Mouse (Mus musculus) common myeloid progenitor, adult 5-6 weeks (primary cell): ENCODE data around the gene Sirpb1c. TPM values are rescaled to one million over a fixed set of nuclear protein-coding genes. Genes with fewer than 3 reads are reported as not detected.
"Not testable (repeated sequence)": the region's sequence is repeated elsewhere in the genome, so short reads cannot be mapped to it uniquely, and the experiment has no call there.

ENCODE experiments used
- ATAC-seq: replicated peaks from 2 replicates; pipeline ENCODE4 v1.8.0; 2016; ENCODE audit warnings: low read depth, mild to moderate bottlenecking, moderate TSS enrichment, inconsistent platforms; ENCODE audit not compliant: poor library complexity, severe bottlenecking
- total RNA-seq: library from RNA; stranded (forward); fragments of 200-1000, 187-1606 nt; gene quantifications from 2 replicates; pipeline ENCODE4 v1.2.3, GENCODE M21; 2017

Sirpb1c gene
- total RNA-seq: not detected in 2 replicates

GRCm38 (mm10) chr3:15848280-15848679, at the start of gene Sirpb1c:
Gene Sirpb1c (minus strand): TSS chr3:15848528.
- ATAC-seq: 0 out of 2 replicates have a peak, but pooled peaks have one; percentile 36

GRCm38 (mm10) chr3:15886380-15886779, 38.1 kb upstream of the Sirpb1c start:
- ATAC-seq: no peak

- ATAC-seq: 0 out of 2 replicates have a peak, but pooled peaks have one; percentile 25
Measured at GRCm38 (mm10) chr3:15855773-15856172, 7.4 kb upstream of the Sirpb1c start.

- no peak for ATAC-seq
Measured at GRCm38 (mm10) chr3:15849922-15850321, 1.6 kb upstream of the Sirpb1c start.

GRCm38 (mm10) chr3:15847332-15848047, 838 bp downstream of the Sirpb1c start:
- no peak for ATAC-seq

- not testable (repeated sequence) for ATAC-seq
Measured at GRCm38 (mm10) chr3:15773642-15774041, 74.7 kb downstream of the Sirpb1c start.

Other genes with a start within 250 kb of the Sirpb1c start
- gene Gm5150, start 157.9 kb upstream of the Sirpb1c start, total RNA-seq: not detected in 2 replicates